Mouse (Mus musculus): ENCODE results near the gene Olfr1513.
"Not testable (repeated sequence)": the region's sequence is repeated elsewhere in the genome, so short reads cannot be mapped to it uniquely, and the experiment has no call there.

Olfr1513 gene

GRCm38 (mm10) chr14:52356308-52356707 is at the start of gene Olfr1513:
Olfr1513 (minus strand) TSS chr14:52356408.
- DNase-seq (ENCODE audit: low spot score in 2 of 2), result no peak

GRCm38 (mm10) chr14:52397279-52397678 is 41.1 kb upstream of the Olfr1513 start, which contains the start of gene Olfr1511:
Olfr1511 (minus strand) TSS chr14:52397379.
- DNase-seq (ENCODE audit: low spot score in 2 of 2), result no peak

GRCm38 (mm10) chr14:52390084-52390848 is 34.1 kb upstream of the Olfr1513 start:
- not testable (repeated sequence) for DNase-seq (ENCODE audit: low spot score in 2 of 2)

- no peak for DNase-seq (ENCODE audit: low spot score in 2 of 2)
Observed at GRCm38 (mm10) chr14:52379068-52379467, 22.9 kb upstream of the Olfr1513 start, which contains the start of gene Olfr1512. Olfr1512 (minus strand) TSS chr14:52379168.

- no peak for DNase-seq (ENCODE audit: low spot score in 2 of 2)
Observed at GRCm38 (mm10) chr14:52368741-52369140, 12.5 kb upstream of the Olfr1513 start.

- no peak for DNase-seq (ENCODE audit: low spot score in 2 of 2)
Observed at GRCm38 (mm10) chr14:52339512-52339852, 16.7 kb downstream of the Olfr1513 start.

- peak in 1 of 2 experiments; percentile 62 for DNase-seq (ENCODE audit: low spot score in 2 of 2)
Observed at GRCm38 (mm10) chr14:52338751-52339511, 17.3 kb downstream of the Olfr1513 start.

- DNase-seq (ENCODE audit: low spot score in 2 of 2), result no peak
Observed at GRCm38 (mm10) chr14:52332171-52332570, 24.0 kb downstream of the Olfr1513 start.

- no peak for DNase-seq (ENCODE audit: low spot score in 2 of 2)
Observed at GRCm38 (mm10) chr14:52331069-52331750, 25.0 kb downstream of the Olfr1513 start.

GRCm38 (mm10) chr14:52327910-52328812 is 28.0 kb downstream of the Olfr1513 start, which contains the start of gene Sall2:
Sall2 (minus strand) TSS chr14:52328762.
- DNase-seq (ENCODE audit: low spot score in 2 of 2), result no peak

GRCm38 (mm10) chr14:52327375-52327901 is 28.8 kb downstream of the Olfr1513 start:
- DNase-seq (ENCODE audit: low spot score in 2 of 2), result no peak

GRCm38 (mm10) chr14:52325890-52326289 is 30.3 kb downstream of the Olfr1513 start:
- no peak for DNase-seq (ENCODE audit: low spot score in 2 of 2)

- no peak for DNase-seq (ENCODE audit: low spot score in 2 of 2)
Observed at GRCm38 (mm10) chr14:52319361-52319760, 36.8 kb downstream of the Olfr1513 start.

- peak in 1 of 2 experiments; percentile 31 for DNase-seq (ENCODE audit: low spot score in 2 of 2)
Observed at GRCm38 (mm10) chr14:52316441-52317225, 39.6 kb downstream of the Olfr1513 start.

GRCm38 (mm10) chr14:52315792-52316440 is 40.3 kb downstream of the Olfr1513 start:
- DNase-seq (ENCODE audit: low spot score in 2 of 2), result peak; percentile 61 to 70

GRCm38 (mm10) chr14:52315283-52315780 is 40.9 kb downstream of the Olfr1513 start:
- no peak for DNase-seq (ENCODE audit: low spot score in 2 of 2)

GRCm38 (mm10) chr14:52314808-52315150 is 41.4 kb downstream of the Olfr1513 start:
- DNase-seq (ENCODE audit: low spot score in 2 of 2), result no peak

GRCm38 (mm10) chr14:52313931-52314807 is 42.0 kb downstream of the Olfr1513 start:
- DNase-seq (ENCODE audit: low spot score in 2 of 2), result no peak
